Comparison of ENCODE assay signal across 9 mouse cellular contexts in the genomic region with DNA sequence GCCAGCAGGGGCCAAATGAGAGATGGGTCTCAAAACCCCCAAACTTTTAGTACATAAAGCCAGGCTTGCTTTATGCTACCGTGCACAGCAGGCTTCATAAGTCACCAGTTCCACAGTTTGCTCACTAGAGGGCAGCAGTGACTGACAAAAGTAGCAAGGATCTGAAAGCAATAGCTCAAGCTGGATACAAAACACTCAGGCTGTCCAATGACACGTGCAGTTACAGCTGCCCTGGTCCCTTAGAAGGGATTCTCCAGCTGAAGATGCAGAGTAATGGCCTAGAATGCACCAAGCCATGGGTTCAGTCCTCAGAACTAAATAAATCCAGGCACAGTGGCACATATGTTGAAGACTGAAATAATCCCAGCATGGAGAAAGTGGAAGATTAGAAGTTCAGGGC. TPM values are rescaled to one million over a fixed set of nuclear protein-coding genes. Genes with fewer than 3 reads are reported as not detected.
DNase-seq lines count a peak whose midpoint lies in the region; ATAC-seq lines count a peak whose summit lies in the region.
"Had no signal": no experiment of that assay in that cellular context is flagged by ENCODE, and none has a peak within 500 bp of the region (broad histone marks: within the 10 kb centered on the region; RNA-seq: fewer than 3 reads in every experiment).

No protein-coding gene starts in this region.

- peaks cover 31% of the 10 kb centered on the region for H3K4me1 ChIP-seq in heart, embryonic 12.5 days (replicated peaks)

- H3K27ac ChIP-seq in heart, embryonic 12.5 days (ENCODE audit: poor library complexity, severe bottlenecking): no peak overlapping the region

- no peak overlapping the region for H3K4me2 ChIP-seq in heart, embryonic 12.5 days

- no peak overlapping the region for H3K4me3 ChIP-seq in heart, embryonic 12.5 days

- WGBS in heart, embryonic 12.5 days: 1% methylated on average over 2 of the region's 2 CpGs

- peaks cover 19% of the 10 kb centered on the region for H3K36me3 ChIP-seq in heart, embryonic 12.5 days

- no peaks in the 10 kb centered on the region for H3K27me3 ChIP-seq in heart, embryonic 12.5 days (replicated peaks)

- ATAC-seq in heart, embryonic 12.5 days (ENCODE audit: insufficient number of reproducible peaks, low FRiP score): no peak

- H3K9ac ChIP-seq in heart, embryonic 12.5 days: no peak overlapping the region; the same call in 1 of the 2 replicates

- no peaks in the 10 kb centered on the region for H3K9me3 ChIP-seq in heart, embryonic 12.5 days (replicated peaks)

- peak; percentile 72 to 83 for DNase-seq in heart, adult 18-20 months
- peak; percentile 64 for DNase-seq in brain, embryonic 18.5 days (ENCODE audit: low read depth, low spot score)
- peak; percentile 52 for DNase-seq in fibroblast of lung, adult 2 months (ENCODE audit: low read depth)
- peak; percentile 71 for DNase-seq in heart, postnatal 4 days
- DNase-seq in layer of hippocampus, postnatal 10 days (ENCODE audit: low spot score in 2 of 2): peak; percentile 63 to 68
- DNase-seq in lung, postnatal 36 days: peak; percentile 76
- peak; percentile 41 to 54 for DNase-seq in right cerebral cortex, postnatal 36 days (ENCODE audit: low spot score in 2 of 2)

RNA-seq across cellular contexts. Expression of a gene that starts 3.0 kb away (rescaled TPM):
- total RNA-seq in heart, adult 18-20 months (2021): 10 to 100 TPM; 16.8 to 18.3 TPM
- polyA plus RNA-seq in heart, embryonic 12.5 days (2016; fragmentation: Nextera tagmentation; extraction: Ambion mirVana): 100 and 104 TPM in 2 replicates
- 10 to 100 TPM; 87.5 to 88.0 TPM for total RNA-seq in heart, postnatal 4 days (2021)
- 10 to 100 TPM; 10.9 to 11.6 TPM for total RNA-seq in layer of hippocampus, postnatal 10 days (2021)

RNA-seq across cellular contexts. Expression of a gene that starts 17.8 kb away (rescaled TPM):
- total RNA-seq in heart, adult 18-20 months (2021): 10 to 100 TPM; 12.3 to 14.2 TPM
- polyA plus RNA-seq in heart, embryonic 12.5 days (2016; fragmentation: Nextera tagmentation; extraction: Ambion mirVana): 14.1 and 14.3 TPM in 2 replicates
- 10 to 100 TPM; 13.9 to 14.6 TPM for total RNA-seq in heart, postnatal 4 days (2021)
- total RNA-seq in layer of hippocampus, postnatal 10 days (2021): 10 to 100 TPM; 54.1 to 58.1 TPM

RNA-seq across cellular contexts. Expression of a gene that starts 22.8 kb away (rescaled TPM):
- not detected for total RNA-seq in heart, adult 18-20 months (2021)
- polyA plus RNA-seq in heart, embryonic 12.5 days (2016; fragmentation: Nextera tagmentation; extraction: Ambion mirVana): not detected in 2 replicates
- not detected for total RNA-seq in heart, postnatal 4 days (2021)
- 1 to 10 TPM in 1 of 2 experiments, not detected in 1; 2.7 TPM for total RNA-seq in layer of hippocampus, postnatal 10 days (2021)
- polyA plus RNA-seq: stomach, embryonic 14.5 days had no signal

RNA-seq across cellular contexts. Expression of a gene that starts 28.6 kb away (rescaled TPM):
- total RNA-seq in heart, adult 18-20 months (2021): not detected
- not detected in 2 replicates for polyA plus RNA-seq in heart, embryonic 12.5 days (2016; fragmentation: Nextera tagmentation; extraction: Ambion mirVana)
- not detected for total RNA-seq in heart, postnatal 4 days (2021)
- not detected for total RNA-seq in layer of hippocampus, postnatal 10 days (2021)
- polyA plus RNA-seq: stomach, embryonic 14.5 days had no signal

RNA-seq across cellular contexts. Expression of a gene that starts 34.5 kb away (rescaled TPM):
- total RNA-seq in heart, adult 18-20 months (2021): not detected
- 0.10 TPM in 1 of 2 replicates, not detected in the other for polyA plus RNA-seq in heart, embryonic 12.5 days (2016; fragmentation: Nextera tagmentation; extraction: Ambion mirVana)
- not detected for total RNA-seq in heart, postnatal 4 days (2021)
- under 1 TPM; 0.55 to 0.83 TPM for total RNA-seq in layer of hippocampus, postnatal 10 days (2021)
- polyA plus RNA-seq: stomach, embryonic 14.5 days had no signal

Comparison
In these comparisons a context has a peak if more than half of its experiments do, and no peak if none do; other contexts are left out.
1. RNA of a gene that starts 3.0 kb away (total RNA-seq): 87.5 to 88.0 TPM in heart, postnatal 4 days; 16.8 to 18.3 TPM in heart, adult 18-20 months and 10.9 to 11.6 TPM in layer of hippocampus, postnatal 10 days; every median in the first group is over 4 times any median in the second.
2. Peak in every context shown above with its lines, with median percentiles within 50 percentile points of each other: DNase-seq.